Mouse (Mus musculus) stomach, embryonic 16.5 days (tissue): ENCODE measurements at regions not wholly inside any gene's neighbourhood (a gene's known extent, or its start where the extent isn't known, plus 50 kb on each side); places are given as distances from the start of the nearest gene placed in this dataset.

Source experiments
- ATAC-seq: fragments of 200-750 bp; cut with Nextera tagmentation; 2 replicates; pipeline ENCODE4 v1.8.0; 2017; ENCODE audit warnings: moderate number of reproducible peaks, moderate TSS enrichment; ENCODE audit not compliant: insufficient read depth, low FRiP score
- H3K27ac ChIP-seq: fragments of 300-500 bp; sonication (generic); 2 replicates; pipeline ENCODE4 v1.5.1; 2014; ENCODE audit warnings: low read length
- H3K27me3 ChIP-seq: fragments of 300-500 bp; sonication (generic); 2 replicates; pipeline ENCODE4 v1.6.1; 2014; ENCODE audit warnings: low read length, control low read depth, mixed read lengths; ENCODE audit not compliant: control insufficient read depth, insufficient read depth
- H3K36me3 ChIP-seq: fragments of 300-500 bp; sonication (generic); 2 replicates; pipeline ENCODE4 v1.6.1; 2014; ENCODE audit warnings: low read length; ENCODE audit not compliant: control insufficient read depth, insufficient read depth
- H3K4me1 ChIP-seq: fragments of 300-500 bp; sonication (generic); 2 replicates; pipeline ENCODE4 v1.6.1; 2014; ENCODE audit warnings: low read length, control low read depth, mixed read lengths; ENCODE audit not compliant: control insufficient read depth, insufficient read depth
- H3K4me2 ChIP-seq: fragments of 300-500 bp; sonication (generic); 2 replicates; pipeline ENCODE4 v1.6.1; 2014; ENCODE audit warnings: low read depth, low read length, mixed read lengths
- H3K4me3 ChIP-seq: fragments of 300-500 bp; sonication (generic); replicated peaks from 2 replicates; pipeline ENCODE4 v1.5.1; 2014; ENCODE audit warnings: mild to moderate bottlenecking, low read length
- H3K9ac ChIP-seq: fragments of 300-500 bp; sonication (generic); 2 replicates; pipeline ENCODE4 v1.6.1; 2014; ENCODE audit warnings: low read length
- H3K9me3 ChIP-seq: fragments of 300-500 bp; sonication (generic); replicated peaks from 2 replicates; pipeline ENCODE4 v1.6.1; 2016; ENCODE audit warnings: low read length, control low read depth; ENCODE audit not compliant: control insufficient read depth
- WGBS: fragments of 180-500 bp; shearing (Covaris S2); extraction: QIAGEN DNeasy Blood & Tissue Kit; methylation state at CpG from one replicate; pipeline ENCODE4 v1.1.7; 2014; 5-methylcytosine and 5-hydroxymethylcytosine counted together

- Histone ChIP-seq H3K4me1 (no peaks in the 10 kb centered on the region), H3K36me3 (no peaks in the 10 kb centered on the region), H3K27ac (no peak overlapping the region), H3K4me2 (no peak overlapping the region), H3K4me3 (no peak overlapping the region), H3K9me3 (no peaks in the 10 kb centered on the region), H3K27me3 (no peaks in the 10 kb centered on the region), H3K9ac (no peak overlapping the region)
- no peak for ATAC-seq
- WGBS, result 73% methylated on average over 8 of the region's 8 CpGs
Measured at GRCm38 (mm10) chr2:144192428-144192827, 78.0 kb upstream of the Mgme1 start.

DNA sequence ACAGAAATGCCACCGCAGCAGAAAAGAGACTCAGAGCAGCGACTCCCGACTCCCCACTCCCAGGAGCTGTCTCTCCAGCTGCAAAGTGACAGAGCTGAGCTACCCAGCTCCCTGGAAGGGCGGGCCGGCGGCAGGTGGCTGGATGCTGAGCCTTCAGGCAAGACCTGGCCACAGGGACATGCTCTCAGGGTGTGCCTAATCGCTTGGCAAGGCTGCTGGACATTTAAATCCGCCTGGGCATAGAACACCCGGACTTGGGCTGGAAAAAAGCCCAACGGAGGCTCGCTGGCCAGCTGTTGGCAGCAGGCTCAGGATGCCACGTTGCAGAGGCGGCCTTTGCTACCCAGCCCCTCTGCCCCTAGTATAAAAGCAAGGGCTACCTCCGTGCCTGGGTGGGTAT lies 74.6 kb upstream of the Mgme1 start:
- no peak for ATAC-seq
- 54% methylated on average over 14 of the region's 14 CpGs for WGBS
- H3K4me3 ChIP-seq, result no peak overlapping the region

GRCm38 (mm10) chr2:144197139-144197538 lies 73.3 kb upstream of the Mgme1 start:
- no peak for ATAC-seq
- Histone ChIP-seq H3K9ac (no peak overlapping the region), H3K4me3 (no peak overlapping the region), H3K36me3 (no peaks in the 10 kb centered on the region), H3K9me3 (no peaks in the 10 kb centered on the region), H3K4me1 (peaks cover 5% of the 10 kb centered on the region), H3K27ac (no peak overlapping the region), H3K4me2 (no peak overlapping the region), H3K27me3 (no peaks in the 10 kb centered on the region)
- WGBS, result 75% methylated on average over 2 of the region's 2 CpGs

More for the DNA sequence above, 74.6 kb upstream of the Mgme1 start:
- H3K9me3 ChIP-seq, result no peaks in the 10 kb centered on the region
- no peak overlapping the region for H3K4me2 ChIP-seq
- H3K4me1 ChIP-seq, result peaks cover 5% of the 10 kb centered on the region
- no peak overlapping the region for H3K27ac ChIP-seq
- H3K36me3 ChIP-seq, result no peaks in the 10 kb centered on the region
- no peak overlapping the region for H3K9ac ChIP-seq
- H3K27me3 ChIP-seq, result no peaks in the 10 kb centered on the region

GRCm38 (mm10) chr2:144198326-144199051 lies 72.0 kb upstream of the Mgme1 start:
- no peak overlapping the region for H3K4me3 ChIP-seq
- H3K4me1 ChIP-seq, result peaks cover 5% of the 10 kb centered on the region
- H3K36me3 ChIP-seq, result no peaks in the 10 kb centered on the region
- H3K4me2 ChIP-seq, result peak overlapping the region; percentile 19; the same call in 1 of the 2 replicates
- ATAC-seq, result peak; percentile 74; the same call in 1 of the 2 replicates
- H3K9ac ChIP-seq, result no peak overlapping the region
- peak overlapping the region; percentile 54 for H3K27ac ChIP-seq
- 32% methylated on average over 13 of the region's 13 CpGs for WGBS
- H3K27me3 ChIP-seq, result no peaks in the 10 kb centered on the region
- H3K9me3 ChIP-seq, result no peaks in the 10 kb centered on the region
